Mouse (Mus musculus) stomach, postnatal 0 days (tissue): Measurements from ENCODE around the gene Rftn1. TPM values are rescaled to one million over a fixed set of nuclear protein-coding genes. Genes with fewer than 3 reads are reported as not detected.
A peak's percentile ranks its signal among the peaks of the same experiment; 100 is the strongest.

Experiments used
- ATAC-seq: fragments of 200-750 bp; cut with Nextera tagmentation; 2 replicates; pipeline ENCODE4 v1.8.0; 2017; ENCODE audit not compliant: low FRiP score, low TSS enrichment
- DNase-seq: peaks from one replicate; pipeline ENCODE4 v3.0.0-alpha.2; 2016; ENCODE audit warnings: low spot score
- H3K27ac ChIP-seq: fragments of 300-500 bp; sonication (generic); replicated peaks from 2 replicates; pipeline ENCODE4 v1.5.1; 2014; ENCODE audit warnings: mild to moderate bottlenecking, control low read depth
- H3K27me3 ChIP-seq: fragments of 300-500 bp; sonication (generic); 2 replicates; pipeline ENCODE4 v1.6.1; 2014; ENCODE audit warnings: low read length; ENCODE audit not compliant: control insufficient read depth, insufficient read depth
- H3K36me3 ChIP-seq: fragments of 300-500 bp; sonication (generic); 2 replicates; pipeline ENCODE4 v1.6.1; 2014; ENCODE audit warnings: low read length, mixed read lengths; ENCODE audit not compliant: control insufficient read depth, insufficient read depth
- H3K4me1 ChIP-seq: fragments of 300-500 bp; sonication (generic); replicated peaks from 2 replicates; pipeline ENCODE4 v1.6.1; 2014; ENCODE audit warnings: antibody characterized with exemption; ENCODE audit not compliant: control insufficient read depth, insufficient read depth
- H3K4me2 ChIP-seq: fragments of 300-500 bp; sonication (generic); replicated peaks from 2 replicates; pipeline ENCODE4 v1.6.1; 2014; ENCODE audit warnings: low read depth, mild to moderate bottlenecking, control low read depth, moderate library complexity
- H3K4me3 ChIP-seq: fragments of 300-500 bp; sonication (generic); 2 replicates; pipeline ENCODE4 v1.5.1; 2014; ENCODE audit warnings: low read depth, low read length, control low read depth
- H3K9ac ChIP-seq: fragments of 300-500 bp; sonication (generic); 2 replicates; pipeline ENCODE4 v1.6.1; 2014; ENCODE audit warnings: mild to moderate bottlenecking, low read length, control low read depth, mixed read lengths
- H3K9me3 ChIP-seq: fragments of 300-500 bp; sonication (generic); 2 replicates; pipeline ENCODE4 v1.6.1; 2016; ENCODE audit warnings: low read length; ENCODE audit not compliant: control insufficient read depth
- CTCF ChIP-seq: IDR thresholded peaks from 2 replicates; pipeline ENCODE4 v1.5.1; 2016; ENCODE audit warnings: antibody characterized with exemption, low read depth, mild to moderate bottlenecking, moderate library complexity
- EP300 ChIP-seq: optimal IDR thresholded peaks from 2 replicates; pipeline ENCODE3; 2016; ENCODE audit warnings: antibody characterized with exemption
- WGBS: fragments of 180-500 bp; shearing (Covaris S2); extraction: QIAGEN DNeasy Blood & Tissue Kit; methylation state at CpG from one replicate; pipeline ENCODE4 v1.1.7; 2014; 5-methylcytosine and 5-hydroxymethylcytosine counted together
- polyA plus RNA-seq: library from polyadenylated mRNA; unstranded; fragments of >200 nt; fragmentation: Nextera tagmentation; extraction: Ambion mirVana; gene quantifications from 2 replicates; pipeline ENCODE4 v1.2.1, GENCODE M21; 2015

The Rftn1 gene
- 7.0 and 7.1 TPM in 2 replicates for polyA plus RNA-seq

DNA sequence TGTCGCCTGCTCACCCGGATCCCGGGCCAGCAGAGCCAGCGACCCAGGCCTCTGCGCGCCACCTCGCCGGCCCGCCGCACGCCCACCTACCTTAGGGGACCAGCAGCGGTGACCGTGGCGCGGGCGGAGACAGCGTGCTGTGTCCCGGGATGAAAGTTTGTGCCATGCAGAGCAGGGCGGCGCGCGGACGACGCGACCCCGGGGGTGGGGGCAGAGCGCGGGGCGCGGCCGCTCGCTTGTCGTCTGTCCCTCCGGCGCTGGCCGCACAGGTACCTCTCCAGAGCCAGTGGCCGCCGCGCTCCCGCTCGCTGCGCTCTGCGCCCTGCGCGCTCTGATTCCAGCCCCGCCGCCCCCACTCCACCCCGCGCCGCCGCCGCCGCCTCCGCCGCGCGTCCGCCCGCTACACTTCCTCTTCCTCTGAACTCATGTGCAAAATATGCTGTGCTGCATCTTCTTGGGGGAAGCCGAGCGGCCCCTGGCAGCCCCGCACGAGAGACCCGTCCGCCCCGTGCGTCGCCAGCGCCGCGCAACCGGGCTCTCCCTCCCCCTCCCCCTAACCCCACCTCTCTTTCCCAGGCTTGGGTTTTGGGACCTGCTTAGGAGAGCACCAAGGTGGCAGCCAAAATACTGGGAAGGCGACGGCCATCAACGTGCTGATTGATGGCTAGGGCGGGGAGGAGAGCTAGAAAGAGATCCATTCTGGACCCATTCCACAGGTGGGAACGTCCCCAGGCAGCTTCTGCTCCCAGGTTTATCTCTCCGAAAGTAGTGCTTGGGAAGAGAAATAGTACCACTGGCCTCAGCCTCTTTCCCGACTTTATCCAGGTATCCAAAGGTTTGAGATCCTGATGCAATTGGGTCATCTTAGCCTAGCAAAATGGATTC lies at the start of gene Rftn1:
Rftn1 (minus strand) TSS at position 544 of the 885 bp plus-strand sequence.
- ATAC-seq (peak; percentile 64), DNase-seq (peak; percentile 46)
- Histone ChIP-seq H3K27me3 (peaks cover 3% of the 10 kb centered on the region; the same call in 1 of the 2 replicates), H3K27ac (0 out of 2 replicates have a peak within 1 kb of the TSS, but pooled peaks have one; percentile 13), H3K4me3 (peak within 1 kb of the TSS; percentile 62), H3K9me3 (no peaks in the 10 kb centered on the region), H3K36me3 (no peaks in the 10 kb centered on the region), H3K4me1 (peaks cover 3% of the 10 kb centered on the region; the same call in 1 of the 2 replicates), H3K4me2 (peak within 1 kb of the TSS; percentile 88), H3K9ac (peak within 1 kb of the TSS; percentile 65)
- WGBS, result 1% methylated on average over 64 of the region's 79 CpGs
- TF ChIP-seq EP300 (no peak), CTCF (no peak)

DNA sequence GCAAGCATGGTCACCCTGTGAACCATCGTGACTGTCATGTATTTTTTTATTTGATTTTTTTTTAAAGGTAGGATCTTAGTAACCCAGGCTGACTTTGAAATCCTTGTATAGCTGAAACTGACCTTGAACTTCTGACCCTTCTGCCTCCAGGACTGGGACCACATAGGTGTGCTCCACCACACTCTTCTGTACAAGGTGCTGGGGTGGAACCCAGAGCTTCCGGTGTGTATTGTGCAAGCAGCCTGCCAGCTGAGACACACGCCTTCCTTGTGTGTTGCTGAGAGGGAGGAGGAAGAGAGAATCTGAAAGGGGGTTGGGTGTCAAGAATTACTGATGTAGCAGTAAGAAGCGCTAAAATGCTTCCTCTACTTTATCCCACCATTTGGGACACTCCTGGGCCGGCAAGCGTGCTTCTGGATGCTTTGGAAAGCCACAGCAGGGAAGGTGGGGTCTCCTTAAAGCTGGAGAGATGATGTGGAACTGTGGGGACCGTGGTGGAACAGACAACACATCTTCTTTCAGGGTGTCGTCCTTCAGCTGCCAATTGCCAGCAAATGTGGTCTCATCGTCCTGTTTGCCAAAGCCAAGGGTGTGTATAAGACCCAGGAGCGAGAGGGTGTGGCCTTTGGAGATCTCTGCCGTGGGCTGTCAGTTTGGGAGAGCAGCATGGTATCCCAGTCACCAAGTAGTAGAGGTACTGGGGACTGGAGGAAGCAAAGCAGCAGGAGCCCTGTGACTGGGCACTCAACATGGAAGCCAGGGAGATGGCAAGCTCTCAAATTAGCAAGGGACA lies 47.5 kb upstream of the Rftn1 start:
- 54% methylated on average over 11 of the region's 11 CpGs for WGBS
- Histone ChIP-seq H3K27me3 (no peaks in the 10 kb centered on the region), H3K27ac (no peak overlapping the region), H3K9me3 (no peaks in the 10 kb centered on the region), H3K4me2 (no peak overlapping the region), H3K9ac (no peak overlapping the region), H3K4me3 (no peak overlapping the region), H3K36me3 (no peaks in the 10 kb centered on the region), H3K4me1 (no peaks in the 10 kb centered on the region)
- no peak for DNase-seq
- no peak for ATAC-seq
- no peak for TF ChIP-seq CTCF
- no peak for TF ChIP-seq EP300

DNA sequence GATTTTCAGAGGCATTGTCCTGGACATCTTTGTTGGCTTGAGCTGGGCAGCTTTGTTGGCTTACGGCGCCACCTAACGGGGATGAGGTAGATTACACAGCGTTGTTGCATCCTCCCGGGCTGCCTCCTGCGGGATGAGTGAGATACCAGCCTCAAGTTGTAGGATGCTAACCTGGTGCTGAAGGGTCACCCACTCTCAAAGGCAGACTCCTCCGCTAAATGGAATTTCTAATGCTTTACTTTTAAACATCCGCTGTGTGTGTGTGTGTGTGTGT lies 46.9 kb upstream of the Rftn1 start:
- no peak overlapping the region for H3K9ac ChIP-seq
- TF ChIP-seq EP300 (no peak), CTCF (peak; percentile 98)
- ATAC-seq (0 out of 2 replicates have a peak, but pooled peaks have one; percentile 64), DNase-seq (peak; percentile 77)
- WGBS, result 6% methylated on average over 8 of the region's 8 CpGs
- H3K9me3 ChIP-seq, result no peaks in the 10 kb centered on the region
- H3K27me3 ChIP-seq, result no peaks in the 10 kb centered on the region
- no peak overlapping the region for H3K4me2 ChIP-seq
- no peak overlapping the region for H3K27ac ChIP-seq
- H3K4me1 ChIP-seq, result no peaks in the 10 kb centered on the region
- no peaks in the 10 kb centered on the region for H3K36me3 ChIP-seq
- H3K4me3 ChIP-seq, result no peak overlapping the region

DNA sequence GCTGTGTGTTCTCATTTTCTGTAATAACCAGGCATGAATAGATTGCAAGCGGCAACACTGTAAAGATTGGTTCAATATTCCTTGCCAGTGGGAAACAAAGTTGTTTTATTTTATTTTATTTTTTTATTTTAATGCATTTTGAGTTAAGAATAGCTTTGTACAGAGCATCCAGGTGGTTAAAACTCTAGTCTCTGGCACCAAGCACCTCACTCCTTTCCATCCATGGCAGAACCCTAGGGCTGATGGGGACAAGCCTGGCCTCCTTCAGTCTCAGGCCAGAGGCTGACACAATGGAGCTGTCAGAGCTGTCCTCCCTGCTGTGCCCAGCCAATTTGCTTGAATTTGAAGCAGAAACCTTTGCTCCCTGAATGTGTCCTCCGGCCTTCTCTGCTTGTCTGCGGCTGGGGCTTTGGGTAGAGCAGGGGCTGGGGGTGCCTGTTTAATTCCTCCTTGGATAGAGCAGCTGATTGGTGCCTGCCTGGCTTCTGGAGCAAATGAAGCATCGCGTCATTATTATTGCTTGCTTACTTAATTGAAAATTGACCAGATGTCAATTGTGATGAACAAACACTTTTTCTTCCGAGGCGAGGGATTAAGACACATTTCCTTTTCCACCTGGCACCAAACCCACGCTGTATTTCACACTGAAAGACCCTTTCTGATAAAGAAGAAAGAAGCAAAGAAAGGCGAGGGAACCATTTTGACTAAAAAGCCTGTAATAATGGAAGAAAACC lies 46.4 kb upstream of the Rftn1 start:
- DNase-seq (no peak), ATAC-seq (no peak)
- Histone ChIP-seq H3K4me3 (no peak overlapping the region), H3K27me3 (no peaks in the 10 kb centered on the region), H3K9ac (no peak overlapping the region), H3K4me2 (no peak overlapping the region), H3K27ac (no peak overlapping the region), H3K9me3 (no peaks in the 10 kb centered on the region), H3K36me3 (no peaks in the 10 kb centered on the region), H3K4me1 (no peaks in the 10 kb centered on the region)
- TF ChIP-seq EP300 (no peak), CTCF (no peak)
- 52% methylated on average over 9 of the region's 9 CpGs for WGBS

DNA sequence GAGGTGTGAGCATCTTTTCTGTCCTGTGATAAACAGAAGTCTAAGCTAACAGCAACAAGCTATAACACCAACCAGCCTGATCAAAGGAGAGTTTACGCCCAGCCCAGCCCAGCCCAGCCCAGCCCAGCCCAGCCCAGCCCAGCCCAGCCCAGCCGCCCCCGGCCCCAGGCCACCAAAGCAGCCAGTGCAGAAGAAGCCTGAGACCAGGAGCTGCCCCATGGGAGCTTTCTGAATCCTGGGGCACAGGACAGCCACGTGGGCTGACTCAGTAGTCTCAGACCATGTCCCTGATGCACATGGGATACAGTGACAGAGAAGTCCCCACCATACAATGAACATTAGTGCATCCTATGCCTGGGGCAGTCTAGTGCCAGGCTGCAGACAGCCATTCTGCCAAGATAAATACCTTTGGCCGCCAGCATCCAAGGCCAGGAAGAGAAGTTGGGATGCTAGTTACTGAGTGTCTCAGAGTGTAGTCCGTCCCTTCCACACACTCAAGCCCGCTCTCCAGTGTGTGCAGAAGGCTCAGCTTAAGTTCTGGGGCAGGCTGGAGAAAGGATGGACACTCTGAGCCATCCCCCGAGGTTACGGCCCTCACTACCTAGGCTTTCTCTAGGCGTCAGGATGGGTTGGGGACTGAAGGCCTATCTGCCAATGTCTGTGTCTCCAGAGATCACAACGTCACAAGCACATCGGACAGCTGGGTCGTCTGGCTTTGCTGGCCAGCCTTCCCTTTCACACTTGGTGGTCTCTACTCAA lies 45.6 kb upstream of the Rftn1 start:
- Histone ChIP-seq H3K4me2 (no peak overlapping the region), H3K9ac (no peak overlapping the region), H3K27ac (no peak overlapping the region), H3K36me3 (no peaks in the 10 kb centered on the region), H3K27me3 (no peaks in the 10 kb centered on the region), H3K4me3 (no peak overlapping the region), H3K9me3 (no peaks in the 10 kb centered on the region), H3K4me1 (no peaks in the 10 kb centered on the region)
- DNase-seq (no peak), ATAC-seq (no peak)
- 69% methylated on average over 13 of the region's 13 CpGs for WGBS
- TF ChIP-seq EP300, result no peak
- TF ChIP-seq CTCF, result no peak
